Mouse (Mus musculus): ENCODE measurements around the gene Snx20. TPM values are rescaled to one million over a fixed set of nuclear protein-coding genes. Genes with fewer than 3 reads are reported as not detected.
"Not testable (repeated sequence)": the region's sequence is repeated elsewhere in the genome, so short reads cannot be mapped to it uniquely, and the experiment has no call there.

Gene Snx20
- polyA plus RNA-seq, 1 experiment from 2014 or later = 0.80 TPM

- no peak for ATAC-seq
- no peak overlapping the region for H3K4me3 ChIP-seq
- H3K9ac ChIP-seq = no peak overlapping the region
- 71% methylated on average over 19 of the region's 19 CpGs for WGBS
- no peak overlapping the region for H3K4me2 ChIP-seq
- H3K9me3 ChIP-seq (replicated peaks) = no peaks in the 10 kb centered on the region
- H3K27me3 ChIP-seq = no peaks in the 10 kb centered on the region; the same call in 1 of the 2 replicates
- H3K27ac ChIP-seq = no peak overlapping the region
- peaks cover 19% of the 10 kb centered on the region for H3K4me1 ChIP-seq
- no peaks in the 10 kb centered on the region for H3K36me3 ChIP-seq (ENCODE audit: poor library complexity, severe bottlenecking)
Measured at GRCm38 (mm10) chr8:88664947-88665346, 29.0 kb upstream of the Snx20 start.

DNA sequence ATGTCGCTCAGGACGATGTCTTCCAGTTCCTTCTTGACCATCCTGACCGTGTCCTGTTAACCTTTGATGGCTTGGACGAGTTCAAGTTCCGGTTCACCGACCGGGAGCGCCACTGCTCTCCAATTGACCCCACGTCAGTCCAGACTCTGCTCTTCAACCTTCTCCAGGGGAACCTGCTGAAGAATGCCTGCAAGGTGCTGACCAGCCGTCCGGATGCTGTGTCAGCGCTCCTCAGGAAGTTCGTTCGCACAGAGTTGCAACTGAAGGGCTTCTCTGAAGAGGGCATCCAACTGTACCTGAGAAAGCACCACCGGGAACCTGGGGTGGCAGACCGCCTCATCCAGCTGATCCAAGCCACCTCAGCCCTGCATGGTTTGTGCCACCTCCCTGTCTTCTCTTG is 28.2 kb upstream of the Snx20 start:
- H3K4me1 ChIP-seq = peaks cover 18% of the 10 kb centered on the region
- no peaks in the 10 kb centered on the region for H3K9me3 ChIP-seq (replicated peaks)
- H3K4me2 ChIP-seq = no peak overlapping the region
- no peak overlapping the region for H3K27ac ChIP-seq
- H3K9ac ChIP-seq = no peak overlapping the region
- H3K36me3 ChIP-seq (ENCODE audit: poor library complexity, severe bottlenecking) = no peaks in the 10 kb centered on the region
- WGBS = 83% methylated on average over 16 of the region's 16 CpGs
- H3K27me3 ChIP-seq = no peaks in the 10 kb centered on the region; the same call in 1 of the 2 replicates
- no peak overlapping the region for H3K4me3 ChIP-seq
- no peak for ATAC-seq

GRCm38 (mm10) chr8:88662401-88662821 is 26.5 kb upstream of the Snx20 start:
- no peak overlapping the region for H3K4me2 ChIP-seq
- ATAC-seq = no peak
- no peak overlapping the region for H3K4me3 ChIP-seq
- H3K4me1 ChIP-seq = peaks cover 6% of the 10 kb centered on the region; the same call in 1 of the 2 replicates
- no peaks in the 10 kb centered on the region; the same call in 1 of the 2 replicates for H3K27me3 ChIP-seq
- H3K36me3 ChIP-seq (ENCODE audit: poor library complexity, severe bottlenecking) = no peaks in the 10 kb centered on the region
- H3K9me3 ChIP-seq (replicated peaks) = no peaks in the 10 kb centered on the region
- 87% methylated on average over 6 of the region's 6 CpGs for WGBS
- H3K27ac ChIP-seq = no peak overlapping the region
- no peak overlapping the region for H3K9ac ChIP-seq

GRCm38 (mm10) chr8:88659873-88660272 is 23.9 kb upstream of the Snx20 start:
- no peak for ATAC-seq
- Histone ChIP-seq H3K9ac (no peak overlapping the region), H3K4me1 (peaks cover 4% of the 10 kb centered on the region; the same call in 1 of the 2 replicates), H3K36me3 (ENCODE audit: poor library complexity, severe bottlenecking) (no peaks in the 10 kb centered on the region), H3K27ac (no peak overlapping the region), H3K4me2 (no peak overlapping the region), H3K9me3 (replicated peaks) (no peaks in the 10 kb centered on the region), H3K4me3 (no peak overlapping the region), H3K27me3 (no peaks in the 10 kb centered on the region; the same call in 1 of the 2 replicates)
- 59% methylated on average over 3 of the region's 3 CpGs for WGBS

DNA sequence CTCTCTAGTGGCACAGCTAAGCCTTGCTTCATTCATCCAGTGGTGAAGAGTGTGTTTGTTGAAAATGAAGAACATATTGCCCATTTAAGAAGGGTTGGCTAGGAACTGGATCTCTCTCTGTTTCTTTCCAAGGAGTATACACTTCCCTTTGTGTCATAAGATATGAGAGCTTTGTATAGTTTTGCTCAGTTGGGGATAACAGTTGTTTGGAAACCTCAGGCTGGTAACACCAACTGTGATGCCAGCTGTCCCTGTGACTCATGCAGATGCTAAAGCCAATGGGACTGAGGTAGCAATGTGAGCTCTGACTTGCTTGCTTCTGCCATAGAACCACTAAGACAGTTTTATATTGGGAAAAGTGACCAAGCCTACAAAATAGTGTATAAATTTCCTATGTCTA is 19.4 kb upstream of the Snx20 start:
- no peak for ATAC-seq
- Histone ChIP-seq H3K4me2 (no peak overlapping the region), H3K4me3 (no peak overlapping the region), H3K9me3 (replicated peaks) (no peaks in the 10 kb centered on the region), H3K27ac (no peak overlapping the region), H3K27me3 (no peaks in the 10 kb centered on the region), H3K4me1 (no peaks in the 10 kb centered on the region), H3K9ac (no peak overlapping the region), H3K36me3 (ENCODE audit: poor library complexity, severe bottlenecking) (no peaks in the 10 kb centered on the region)

GRCm38 (mm10) chr8:88651122-88651521 is 15.2 kb upstream of the Snx20 start:
- Histone ChIP-seq H3K27me3 (peaks cover 24% of the 10 kb centered on the region), H3K4me1 (peaks cover 16% of the 10 kb centered on the region)
- not testable (repeated sequence) for H3K4me2 ChIP-seq; H3K36me3 ChIP-seq (ENCODE audit: poor library complexity, severe bottlenecking); H3K27ac ChIP-seq; ATAC-seq; H3K4me3 ChIP-seq; H3K9ac ChIP-seq; H3K9me3 ChIP-seq (replicated peaks)
- 76% methylated on average over 4 of the region's 4 CpGs for WGBS

GRCm38 (mm10) chr8:88650016-88650708 is 14.2 kb upstream of the Snx20 start:
- H3K27me3 ChIP-seq = peaks cover 26% of the 10 kb centered on the region
- WGBS = 82% methylated on average over 6 of the region's 6 CpGs
- no peaks in the 10 kb centered on the region for H3K36me3 ChIP-seq (ENCODE audit: poor library complexity, severe bottlenecking)
- H3K4me2 ChIP-seq = no peak overlapping the region
- no peaks in the 10 kb centered on the region for H3K9me3 ChIP-seq (replicated peaks)
- no peak overlapping the region for H3K27ac ChIP-seq
- H3K4me1 ChIP-seq = peaks cover 16% of the 10 kb centered on the region
- ATAC-seq = no peak
- no peak overlapping the region for H3K9ac ChIP-seq
- no peak overlapping the region for H3K4me3 ChIP-seq

- Histone ChIP-seq H3K4me3 (no peak overlapping the region), H3K27ac (no peak overlapping the region), H3K9ac (no peak overlapping the region), H3K27me3 (peaks cover 26% of the 10 kb centered on the region), H3K36me3 (ENCODE audit: poor library complexity, severe bottlenecking) (no peaks in the 10 kb centered on the region), H3K4me2 (no peak overlapping the region), H3K4me1 (peaks cover 16% of the 10 kb centered on the region), H3K9me3 (replicated peaks) (no peaks in the 10 kb centered on the region)
- no peak for ATAC-seq
Measured at GRCm38 (mm10) chr8:88648322-88648721, 12.4 kb upstream of the Snx20 start.

DNA sequence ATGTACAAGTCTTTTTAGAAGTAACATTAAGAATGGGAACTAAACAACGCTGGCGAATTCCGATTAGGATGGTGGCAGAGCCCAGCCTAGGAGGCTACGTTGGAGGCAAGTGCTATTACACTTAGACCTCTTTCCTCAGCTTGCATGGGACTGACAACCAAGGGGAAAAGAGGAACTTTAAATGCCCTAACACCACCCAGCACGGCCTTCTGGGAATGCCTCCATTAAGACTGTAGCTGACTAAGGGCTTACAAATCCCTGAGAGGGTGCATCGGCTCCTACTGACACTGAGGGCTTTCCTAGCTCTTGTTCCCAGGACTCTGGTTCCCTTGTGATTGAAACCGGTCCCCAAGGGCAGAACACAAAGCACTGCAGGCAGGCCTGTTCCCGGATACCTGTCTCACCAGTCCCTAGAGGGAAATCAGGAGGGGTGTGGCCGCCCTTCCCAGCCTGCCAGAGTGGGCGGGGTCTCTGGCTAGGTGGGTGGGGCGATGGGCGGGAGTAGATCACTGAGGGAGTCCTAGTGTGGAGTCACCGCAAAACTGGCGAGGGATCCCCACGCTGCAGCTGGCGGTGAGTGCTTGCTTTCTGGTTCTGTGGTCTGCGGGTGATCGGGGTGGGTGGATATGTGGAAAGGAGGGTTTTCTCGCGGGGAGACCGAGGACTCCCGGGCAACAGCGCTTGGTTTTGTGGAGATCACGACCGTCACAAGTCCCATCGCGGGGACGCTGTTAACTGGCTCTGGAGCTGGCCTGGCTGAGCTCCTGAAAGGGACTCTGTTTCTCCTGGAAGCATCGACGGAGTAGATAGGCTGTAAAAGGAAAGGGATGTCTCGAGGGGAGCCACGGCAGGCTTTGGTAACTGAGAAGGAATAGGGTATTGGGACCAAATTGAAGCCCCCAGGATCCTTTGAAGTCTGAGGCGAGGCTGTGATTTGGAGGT is 11.2 kb upstream of the Snx20 start, which contains the start of gene Nod2:
Gene Nod2 (plus strand): TSS at position 479 of the 942 bp plus-strand sequence.
- ATAC-seq = peak; percentile 38; the same call in 1 of the 2 replicates
- peak within 1 kb of the TSS; percentile 61 for H3K4me2 ChIP-seq
- 9% methylated on average over 33 of the region's 33 CpGs for WGBS
- H3K27ac ChIP-seq = no peak within 1 kb of the TSS
- no peaks in the 10 kb centered on the region for H3K36me3 ChIP-seq (ENCODE audit: poor library complexity, severe bottlenecking)
- H3K9me3 ChIP-seq (replicated peaks) = no peaks in the 10 kb centered on the region
- peak within 1 kb of the TSS; percentile 57 for H3K9ac ChIP-seq
- peak within 1 kb of the TSS; percentile 38 for H3K4me3 ChIP-seq
- peaks cover 26% of the 10 kb centered on the region for H3K27me3 ChIP-seq
- peaks cover 16% of the 10 kb centered on the region for H3K4me1 ChIP-seq

- 44% methylated on average over 5 of the region's 5 CpGs for WGBS
Measured at GRCm38 (mm10) chr8:88642734-88643564, 7.0 kb upstream of the Snx20 start.

GRCm38 (mm10) chr8:88638908-88639307 is 3.0 kb upstream of the Snx20 start:
- Histone ChIP-seq H3K4me1 (no peaks in the 10 kb centered on the region), H3K27me3 (no peaks in the 10 kb centered on the region), H3K4me2 (no peak overlapping the region), H3K4me3 (no peak overlapping the region), H3K27ac (no peak overlapping the region), H3K9me3 (replicated peaks) (no peaks in the 10 kb centered on the region), H3K36me3 (ENCODE audit: poor library complexity, severe bottlenecking) (no peaks in the 10 kb centered on the region), H3K9ac (no peak overlapping the region)
- no peak for ATAC-seq
- WGBS = 95% methylated on average over 3 of the region's 3 CpGs

More at GRCm38 (mm10) chr8:88642734-88643564, 7.0 kb upstream of the Snx20 start:
- H3K4me1 ChIP-seq = peaks cover 14% of the 10 kb centered on the region
- no peak overlapping the region for H3K4me2 ChIP-seq
- no peak overlapping the region for H3K27ac ChIP-seq
- no peak overlapping the region for H3K9ac ChIP-seq
- H3K9me3 ChIP-seq (replicated peaks) = no peaks in the 10 kb centered on the region
- peaks cover 15% of the 10 kb centered on the region for H3K27me3 ChIP-seq
- no peak for ATAC-seq
- H3K36me3 ChIP-seq (ENCODE audit: poor library complexity, severe bottlenecking) = no peaks in the 10 kb centered on the region
- no peak overlapping the region for H3K4me3 ChIP-seq

Measured in forebrain, embryonic 13.5 days (tissue).